Comparison of ENCODE assay signal across 25 mouse cellular contexts in the genomic region with DNA sequence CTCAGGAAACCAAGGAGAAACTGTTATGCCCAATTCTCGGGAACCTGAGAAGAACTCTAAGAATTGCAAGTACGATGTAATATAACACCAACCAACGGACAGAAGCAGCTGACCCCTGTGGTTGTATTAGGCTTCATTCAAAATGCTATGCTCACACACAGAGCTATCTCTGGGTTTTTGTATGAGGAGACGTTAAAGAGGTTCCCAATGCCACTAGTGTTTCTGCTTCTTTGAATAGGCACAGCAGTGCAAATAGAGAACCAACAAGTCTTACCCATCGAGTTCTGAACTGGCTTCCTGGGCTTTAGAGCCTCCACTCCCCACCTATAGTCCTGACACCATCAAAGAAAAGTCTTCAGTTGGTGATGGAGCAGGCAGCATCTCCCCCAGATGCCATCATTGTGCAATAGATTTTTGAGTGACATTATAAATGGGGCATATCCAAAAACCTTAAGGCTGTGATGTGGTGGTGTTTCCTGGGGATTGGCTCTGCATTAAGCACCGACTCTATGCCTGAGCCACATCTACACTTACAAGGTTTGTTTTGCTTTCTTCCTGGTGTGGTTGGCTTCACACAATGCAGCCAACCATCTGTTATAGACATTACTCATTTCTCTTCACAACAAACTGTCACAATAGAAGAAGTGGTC. TPM values are rescaled to one million over a fixed set of nuclear protein-coding genes. Genes with fewer than 3 reads are reported as not detected.
"Had no signal": no experiment of that assay in that cellular context is flagged by ENCODE, and none has a peak within 500 bp of the region (broad histone marks: within the 10 kb centered on the region; RNA-seq: fewer than 3 reads in every experiment).

No protein-coding gene starts in this region.

- H3K36me3 ChIP-seq: kidney, embryonic 15.5 days; limb, embryonic 10.5 days; limb, embryonic 13.5 days; liver, embryonic 12.5 days; liver, embryonic 15.5 days; lung, embryonic 15.5 days; midbrain, embryonic 13.5 days; neural tube, embryonic 13.5 days had no signal

- ATAC-seq: liver, embryonic 12.5 days; midbrain, embryonic 13.5 days; midbrain, embryonic 16.5 days had no signal

- H3K9ac ChIP-seq: kidney, embryonic 15.5 days; limb, embryonic 13.5 days; liver, embryonic 12.5 days; liver, embryonic 15.5 days; lung, embryonic 15.5 days; midbrain, embryonic 13.5 days; neural tube, embryonic 13.5 days had no signal

- H3K27ac ChIP-seq: kidney, embryonic 15.5 days; limb, embryonic 10.5 days; limb, embryonic 13.5 days; liver, embryonic 12.5 days; liver, embryonic 15.5 days; lung, embryonic 15.5 days; midbrain, embryonic 13.5 days; neural tube, embryonic 13.5 days; stomach, postnatal 0 days had no signal

- DNase-seq: kidney, adult 8-10 months; kidney, postnatal 10 days; kidney, postnatal 36 days; liver; lung, adult 18-20 months; lung, postnatal 10 days; lung, postnatal 36 days; retina, postnatal 1 day; thymus, adult 2 months; thymus, postnatal 25 days had no signal

- H3K4me3 ChIP-seq: kidney, embryonic 15.5 days; limb, embryonic 10.5 days; limb, embryonic 13.5 days; liver, embryonic 12.5 days; liver, embryonic 15.5 days; lung, embryonic 15.5 days; midbrain, embryonic 13.5 days; myocyte; neural tube, embryonic 13.5 days had no signal

- H3K4me1 ChIP-seq: kidney, embryonic 15.5 days; limb, embryonic 10.5 days; limb, embryonic 13.5 days; liver, embryonic 12.5 days; liver, embryonic 15.5 days; lung, embryonic 15.5 days; midbrain, embryonic 13.5 days; neural tube, embryonic 13.5 days had no signal

- H3K4me2 ChIP-seq: kidney, embryonic 15.5 days; limb, embryonic 13.5 days; liver, embryonic 12.5 days; liver, embryonic 15.5 days; lung, embryonic 15.5 days; midbrain, embryonic 13.5 days; neural tube, embryonic 13.5 days had no signal

- H3K27me3 ChIP-seq: kidney, embryonic 15.5 days; limb, embryonic 13.5 days; liver, embryonic 12.5 days; liver, embryonic 15.5 days; lung, embryonic 15.5 days; midbrain, embryonic 13.5 days; neural tube, embryonic 13.5 days had no signal

- H3K9me3 ChIP-seq: kidney, embryonic 15.5 days; limb, embryonic 10.5 days; limb, embryonic 13.5 days; liver, embryonic 12.5 days; liver, embryonic 15.5 days; lung, embryonic 15.5 days; midbrain, embryonic 13.5 days; neural tube, embryonic 13.5 days had no signal

RNA-seq across cellular contexts. Expression of gene Klrb1f, which starts 15.4 kb away (rescaled TPM):
- total RNA-seq: layer of hippocampus, adult 18-20 months; layer of hippocampus, postnatal 14 days; left cerebral cortex, adult 18-20 months; left cerebral cortex, postnatal 25 days had no signal
- polyA plus RNA-seq: limb, embryonic 13.5 days; myocyte had no signal
